Mouse (Mus musculus): ENCODE measurements around the gene Rpl3l.

DNA sequence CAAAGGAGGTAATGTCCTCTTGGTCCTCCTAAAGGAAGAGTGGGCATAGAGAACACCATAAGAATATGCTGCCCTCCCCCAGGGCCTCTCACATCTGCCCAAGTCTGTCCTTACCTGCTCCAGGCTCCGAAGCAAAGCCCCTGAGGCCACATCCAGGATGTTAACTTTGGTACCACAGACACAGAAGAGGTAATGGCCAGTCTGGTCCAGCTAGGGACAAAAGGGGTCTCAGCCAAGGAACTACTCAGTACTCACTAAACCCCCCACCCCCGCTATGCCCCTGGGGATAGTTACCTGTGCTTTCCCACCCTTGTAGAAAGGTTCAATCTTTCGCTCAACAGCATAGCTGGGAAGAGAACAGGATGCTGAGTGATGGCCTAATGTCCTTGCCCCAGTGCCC is 21.8 kb upstream of the Rpl3l start:
- no peak for TF ChIP-seq CTCF (IDR thresholded peaks at IDR 0.05; ENCODE audit: insufficient read depth, low read depth, low read length)
- no peak for TF ChIP-seq POLR2A (IDR thresholded peaks at IDR 0.05; ENCODE audit: insufficient read depth, low read depth, low read length)
